Mouse (Mus musculus): ENCODE measurements at regions not wholly inside any gene's neighbourhood (a gene's known extent, or its start where the extent isn't known, plus 50 kb on each side); places are given as distances from the start of the nearest gene placed in this dataset.
"Not testable (repeated sequence)": the region's sequence is repeated elsewhere in the genome, so short reads cannot be mapped to it uniquely, and the experiment has no call there.

DNA sequence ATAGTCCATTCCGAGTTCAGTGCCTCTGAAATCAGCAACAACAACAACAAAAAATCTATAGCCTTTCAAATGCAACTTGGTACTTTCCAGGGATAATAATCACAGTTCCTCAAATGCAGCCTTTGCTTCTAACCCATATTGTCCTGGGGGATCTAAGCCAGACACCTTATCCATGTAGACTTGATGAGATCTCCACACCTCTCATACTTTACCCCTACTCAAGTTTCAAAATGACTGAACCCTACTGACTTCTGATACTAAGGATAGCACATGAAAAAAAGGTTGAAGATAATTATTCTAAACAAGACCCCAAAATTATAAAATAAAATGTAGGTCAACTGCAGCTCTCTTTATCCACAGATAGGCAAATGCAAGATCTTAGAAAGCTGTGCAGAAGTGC is 101.2 kb downstream of the A730009L09Rik start:
- H3K27ac ChIP-seq = no peak overlapping the region
- H3K4me1 ChIP-seq = no peaks in the 10 kb centered on the region; the same call in 1 of the 2 replicates
- H3K27me3 ChIP-seq (replicated peaks) = no peaks in the 10 kb centered on the region
- H3K9me3 ChIP-seq = no peaks in the 10 kb centered on the region
- no peak overlapping the region for H3K4me2 ChIP-seq
- ATAC-seq (replicated peaks) = no peak
- 67% methylated on average over 1 of the region's 1 CpGs for WGBS
- H3K9ac ChIP-seq = no peak overlapping the region
- H3K36me3 ChIP-seq (replicated peaks) = no peaks in the 10 kb centered on the region
- H3K4me3 ChIP-seq = no peak overlapping the region

DNA sequence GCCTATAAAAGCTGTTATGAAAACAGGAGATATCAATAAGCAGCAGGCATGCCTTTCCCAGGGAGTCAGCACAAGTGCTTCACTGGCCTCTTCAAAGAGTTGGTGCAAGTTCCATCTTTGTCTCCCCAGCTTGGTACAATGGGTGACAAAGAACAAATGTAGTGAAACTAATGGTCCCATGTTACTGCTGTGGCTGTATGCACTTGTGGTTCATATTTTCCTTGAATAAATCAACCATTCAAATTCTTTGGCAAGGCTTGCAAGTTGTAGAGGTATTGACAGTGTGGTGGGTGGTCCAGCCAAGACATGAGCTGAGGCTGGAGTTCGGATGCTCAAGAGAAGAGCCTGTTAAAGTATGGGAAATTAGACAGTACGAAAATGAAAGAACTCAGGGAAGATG is 103.5 kb downstream of the A730009L09Rik start:
- no peak for ATAC-seq (replicated peaks)
- Histone ChIP-seq H3K4me3 (no peak overlapping the region), H3K4me2 (no peak overlapping the region), H3K27me3 (replicated peaks) (no peaks in the 10 kb centered on the region), H3K9me3 (no peaks in the 10 kb centered on the region), H3K36me3 (replicated peaks) (no peaks in the 10 kb centered on the region), H3K4me1 (no peaks in the 10 kb centered on the region; the same call in 1 of the 2 replicates), H3K9ac (no peak overlapping the region), H3K27ac (no peak overlapping the region)
- 86% methylated on average over 2 of the region's 2 CpGs for WGBS

DNA sequence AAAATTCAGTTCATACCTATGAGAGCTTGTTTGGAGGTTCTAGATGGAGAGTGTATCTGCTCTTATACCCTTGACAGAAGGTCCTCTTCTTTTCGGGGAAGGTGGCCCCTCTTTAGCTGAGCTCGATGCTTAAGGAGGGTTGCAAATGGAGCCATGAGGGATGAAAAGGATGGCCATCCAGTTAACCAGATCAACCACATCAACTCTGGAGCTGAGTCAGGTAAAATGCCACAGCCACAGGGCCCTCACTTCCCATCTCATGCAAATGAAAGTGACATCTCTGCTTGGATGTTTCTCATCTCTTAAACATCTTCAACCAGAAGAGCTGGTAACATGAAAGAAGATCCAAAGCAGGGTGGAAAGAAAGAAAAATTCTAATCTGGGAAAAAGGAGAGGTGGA is 105.0 kb downstream of the A730009L09Rik start:
- no peak overlapping the region for H3K4me3 ChIP-seq
- H3K9ac ChIP-seq = no peak overlapping the region
- no peaks in the 10 kb centered on the region for H3K9me3 ChIP-seq
- no peaks in the 10 kb centered on the region for H3K27me3 ChIP-seq (replicated peaks)
- no peak overlapping the region for H3K4me2 ChIP-seq
- H3K4me1 ChIP-seq = no peaks in the 10 kb centered on the region; the same call in 1 of the 2 replicates
- 90% methylated on average over 2 of the region's 2 CpGs for WGBS
- H3K27ac ChIP-seq = no peak overlapping the region
- ATAC-seq (replicated peaks) = no peak
- H3K36me3 ChIP-seq (replicated peaks) = no peaks in the 10 kb centered on the region

DNA sequence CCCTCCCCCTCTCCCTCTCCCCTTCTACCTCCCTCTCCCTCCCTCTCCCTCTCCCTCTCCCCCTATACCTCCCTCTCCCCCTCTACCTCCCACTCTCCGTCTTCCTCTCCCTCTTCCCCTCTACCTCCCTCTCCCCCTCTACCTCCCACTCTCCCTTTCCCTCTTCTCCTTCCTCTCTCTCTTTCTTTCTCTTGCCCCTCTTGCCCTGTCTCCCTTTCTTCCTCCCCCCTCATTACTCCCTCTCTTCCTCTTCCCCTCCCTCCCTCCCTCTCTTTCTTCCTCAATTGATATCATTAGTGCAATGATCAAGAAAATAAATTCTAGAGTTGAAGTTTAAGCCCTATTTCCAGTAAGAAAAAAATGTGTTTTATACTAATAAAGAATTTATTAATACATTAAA is 105.9 kb downstream of the A730009L09Rik start:
- no CpG with 5 or more reads among the region's 1 CpGs for WGBS
- H3K4me2 ChIP-seq = no peak overlapping the region

DNA sequence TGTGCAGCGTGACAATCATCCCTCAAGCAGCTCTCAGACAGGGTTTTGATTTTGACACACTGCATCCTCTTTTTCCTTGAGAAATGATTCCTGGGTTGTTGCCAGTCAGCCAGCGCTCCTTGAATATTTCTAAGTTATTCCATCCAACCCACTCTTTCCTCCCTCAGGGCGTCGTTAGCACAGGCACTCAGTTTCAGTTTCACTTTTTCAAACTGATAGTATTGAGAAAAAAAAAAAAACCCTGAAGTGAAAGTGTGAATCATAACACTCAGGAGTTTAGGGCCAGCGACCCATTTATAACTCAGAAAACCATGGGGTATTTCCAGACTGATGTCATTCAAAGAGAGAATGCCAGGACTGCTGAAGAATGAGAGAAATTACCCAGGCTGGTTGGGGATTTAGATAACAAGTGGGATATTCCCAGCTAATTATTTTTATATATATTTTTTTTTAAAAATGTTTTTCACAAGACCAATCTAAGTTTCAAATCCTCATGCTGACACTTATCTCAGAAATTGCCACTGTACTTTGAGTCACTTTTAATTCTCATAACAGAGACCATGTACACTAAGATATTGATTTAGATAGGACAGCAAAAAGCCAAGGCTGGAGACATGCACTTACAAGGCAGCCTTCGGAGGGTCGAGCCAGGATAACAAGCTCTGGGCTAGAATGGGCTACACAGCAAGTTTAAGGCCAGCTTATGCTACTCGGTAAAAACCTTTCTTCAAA is 106.5 kb downstream of the A730009L09Rik start:
- 66% methylated on average over 8 of the region's 8 CpGs for WGBS
- Histone ChIP-seq H3K9ac (no peak overlapping the region), H3K4me2 (no peak overlapping the region)

More for the DNA sequence above, 105.9 kb downstream of the A730009L09Rik start:
- H3K9ac ChIP-seq = no peak overlapping the region
- no peak overlapping the region for H3K27ac ChIP-seq
- no peaks in the 10 kb centered on the region for H3K9me3 ChIP-seq
- no peaks in the 10 kb centered on the region for H3K36me3 ChIP-seq (replicated peaks)
- H3K4me1 ChIP-seq = no peaks in the 10 kb centered on the region; the same call in 1 of the 2 replicates
- no peak overlapping the region for H3K4me3 ChIP-seq
- H3K27me3 ChIP-seq (replicated peaks) = no peaks in the 10 kb centered on the region
- no peak for ATAC-seq (replicated peaks)

DNA sequence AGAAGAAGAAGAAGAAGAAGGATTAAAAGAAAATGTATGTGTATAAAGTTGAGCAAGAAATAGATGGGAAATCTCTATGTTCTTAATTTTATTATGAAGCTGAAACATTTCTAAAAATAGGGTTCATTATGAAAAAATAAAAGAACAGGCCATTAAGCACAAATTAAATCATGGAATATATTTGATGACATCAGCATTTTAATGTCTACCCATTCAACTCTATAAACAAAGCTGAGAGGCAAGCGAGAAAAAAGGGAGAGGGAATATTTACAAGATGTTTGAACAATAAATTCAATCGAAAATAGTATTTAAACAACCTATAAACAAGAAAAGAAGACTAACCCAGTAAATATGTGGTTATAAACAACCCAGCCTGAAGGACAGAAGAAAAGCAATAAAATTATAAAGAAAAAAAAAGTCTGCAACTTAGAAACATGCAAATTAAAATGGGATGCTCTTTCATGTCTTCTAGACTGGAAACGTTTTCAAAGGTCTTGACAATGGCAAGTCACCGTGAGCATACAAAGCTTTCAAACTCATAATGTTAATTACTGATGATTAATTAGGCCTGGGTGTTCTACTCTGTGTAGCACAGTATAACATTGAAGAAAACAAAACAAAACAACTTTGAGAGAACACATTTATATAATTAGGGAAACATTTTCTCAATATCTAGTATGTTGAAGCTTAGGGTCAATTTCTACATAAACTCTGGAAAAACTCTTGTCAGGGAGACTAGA is 108.6 kb downstream of the A730009L09Rik start:
- no peak overlapping the region for H3K9ac ChIP-seq
- no peaks in the 10 kb centered on the region for H3K9me3 ChIP-seq
- H3K4me2 ChIP-seq = no peak overlapping the region
- H3K27me3 ChIP-seq (replicated peaks) = no peaks in the 10 kb centered on the region
- no peaks in the 10 kb centered on the region for H3K36me3 ChIP-seq (replicated peaks)
- H3K4me1 ChIP-seq = no peaks in the 10 kb centered on the region; the same call in 1 of the 2 replicates
- 66% methylated on average over 4 of the region's 4 CpGs for WGBS
- H3K4me3 ChIP-seq = no peak overlapping the region
- no peak overlapping the region for H3K27ac ChIP-seq
- ATAC-seq (replicated peaks) = no peak

More for the DNA sequence above, 106.5 kb downstream of the A730009L09Rik start:
- Histone ChIP-seq H3K27me3 (replicated peaks) (no peaks in the 10 kb centered on the region), H3K27ac (peak overlapping the region; percentile 29; the same call in 1 of the 2 replicates), H3K4me3 (no peak overlapping the region), H3K36me3 (replicated peaks) (no peaks in the 10 kb centered on the region), H3K9me3 (no peaks in the 10 kb centered on the region), H3K4me1 (no peaks in the 10 kb centered on the region; the same call in 1 of the 2 replicates)
- ATAC-seq (replicated peaks) = peak; percentile 76

DNA sequence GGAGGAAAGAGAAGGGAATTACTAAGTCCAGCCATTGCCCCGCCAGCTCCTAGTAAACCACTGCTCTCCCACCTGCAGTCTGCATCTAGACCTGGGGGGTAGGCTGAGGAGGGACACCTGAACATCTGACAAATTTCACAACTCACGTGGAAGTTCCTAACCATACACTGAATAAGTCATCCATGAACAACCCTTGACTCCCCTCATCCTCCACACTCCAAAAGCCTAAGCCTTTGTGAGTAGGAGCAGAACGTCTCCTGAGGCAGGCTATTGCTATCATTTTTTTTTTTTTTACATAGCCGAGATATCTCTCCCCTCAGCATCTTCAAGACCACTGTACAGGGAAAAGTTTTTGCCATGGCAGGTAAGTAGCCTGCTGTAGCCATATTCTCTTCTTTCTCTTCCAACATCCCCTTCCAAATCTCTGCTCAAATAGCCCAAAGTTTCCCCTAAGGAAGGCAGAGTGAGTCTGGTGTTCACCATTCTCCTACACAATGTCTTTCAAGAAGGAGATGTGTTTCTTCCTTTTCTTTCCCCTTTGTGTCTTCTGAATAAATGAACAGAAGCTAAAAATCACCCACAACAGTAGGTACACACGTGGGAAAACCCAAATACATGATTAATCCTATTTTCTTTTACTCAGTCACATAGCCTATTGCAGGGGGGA is 109.7 kb downstream of the A730009L09Rik start:
- no peaks in the 10 kb centered on the region for H3K9me3 ChIP-seq
- H3K27ac ChIP-seq = no peak overlapping the region
- no peaks in the 10 kb centered on the region; the same call in 1 of the 2 replicates for H3K4me1 ChIP-seq
- no peak for ATAC-seq (replicated peaks)
- no peaks in the 10 kb centered on the region for H3K27me3 ChIP-seq (replicated peaks)
- no peaks in the 10 kb centered on the region for H3K36me3 ChIP-seq (replicated peaks)
- H3K4me2 ChIP-seq = no peak overlapping the region
- no peak overlapping the region for H3K4me3 ChIP-seq
- H3K9ac ChIP-seq = no peak overlapping the region
- 73% methylated on average over 5 of the region's 5 CpGs for WGBS

DNA sequence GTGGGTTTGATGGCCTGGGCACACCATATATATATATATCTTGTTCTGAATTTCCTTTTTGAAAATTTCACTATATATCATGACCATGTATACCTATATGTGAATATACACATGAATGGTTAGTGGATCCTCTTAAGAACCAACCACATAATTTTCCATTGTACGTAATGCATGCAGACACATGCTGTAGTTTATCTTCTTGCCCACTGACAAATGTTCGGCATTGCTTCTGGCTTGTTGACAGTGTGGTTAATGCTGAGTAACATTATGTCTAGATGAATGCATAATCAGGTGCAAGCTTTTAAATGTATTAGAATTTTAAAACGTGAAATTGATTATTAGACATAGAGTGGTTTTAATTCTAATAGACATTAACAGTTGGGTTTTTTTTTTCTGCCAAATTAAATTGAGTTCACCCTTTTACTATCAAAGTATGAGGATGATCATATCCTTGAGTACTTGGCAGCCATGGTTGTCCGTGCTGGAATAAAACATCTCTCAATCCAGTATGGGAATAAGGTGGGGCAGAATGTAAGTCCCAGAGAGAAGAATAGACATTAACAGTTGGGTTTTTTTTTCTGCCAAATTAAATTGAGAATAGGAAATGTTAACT is 110.3 kb downstream of the A730009L09Rik start:
- Histone ChIP-seq H3K27me3 (replicated peaks) (no peaks in the 10 kb centered on the region), H3K36me3 (replicated peaks) (no peaks in the 10 kb centered on the region), H3K27ac (no peak overlapping the region), H3K4me2 (no peak overlapping the region), H3K4me3 (no peak overlapping the region), H3K9me3 (no peaks in the 10 kb centered on the region), H3K9ac (no peak overlapping the region), H3K4me1 (no peaks in the 10 kb centered on the region; the same call in 1 of the 2 replicates)
- no peak for ATAC-seq (replicated peaks)
- 92% methylated on average over 4 of the region's 4 CpGs for WGBS

DNA sequence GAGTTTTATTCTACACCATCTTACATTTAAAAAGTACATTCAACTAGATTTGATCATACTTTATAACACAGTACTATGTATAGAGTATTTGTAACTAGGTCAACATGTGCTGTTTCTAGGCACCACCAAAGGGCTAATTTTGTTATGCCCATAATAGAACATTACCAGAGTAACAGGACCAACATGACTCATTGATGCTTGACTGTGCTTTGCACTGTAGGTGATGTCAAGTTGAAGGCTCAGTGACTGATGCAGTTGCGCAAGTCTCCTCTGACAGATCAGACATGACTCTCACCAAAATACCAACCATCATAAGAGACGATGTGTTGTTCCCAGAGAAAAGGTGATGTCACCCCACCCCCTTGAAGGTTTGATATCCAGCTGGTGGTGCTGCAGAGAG is 108.5 kb downstream of the Mrpl39 start:
- Histone ChIP-seq H3K4me1 (no peaks in the 10 kb centered on the region), H3K27ac (no peak overlapping the region), H3K36me3 (replicated peaks) (no peaks in the 10 kb centered on the region), H3K9ac (no peak overlapping the region), H3K4me2 (no peak overlapping the region), H3K9me3 (no peaks in the 10 kb centered on the region), H3K4me3 (no peak overlapping the region), H3K27me3 (replicated peaks) (no peaks in the 10 kb centered on the region)
- 97% methylated on average over 2 of the region's 2 CpGs for WGBS
- no peak for ATAC-seq (replicated peaks)

DNA sequence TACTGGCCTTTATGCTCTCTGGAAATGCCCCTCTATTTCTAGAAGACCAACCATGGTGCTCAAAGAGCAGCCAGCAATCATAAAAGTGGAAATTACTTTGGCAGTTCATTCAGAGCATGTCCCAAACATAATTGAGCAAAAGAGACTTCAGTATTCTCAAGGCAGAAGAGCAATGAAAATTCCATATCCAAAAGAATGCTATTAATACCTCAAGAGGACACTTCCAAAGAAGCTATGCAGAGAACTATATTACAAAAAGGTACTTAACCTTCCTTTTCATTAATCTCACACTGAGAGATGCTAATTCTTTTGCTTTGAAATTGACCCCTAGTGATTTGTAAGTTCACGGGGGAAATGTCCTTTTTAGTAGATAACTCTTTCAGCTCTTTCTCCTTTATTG is 105.7 kb downstream of the Mrpl39 start:
- no peaks in the 10 kb centered on the region for H3K36me3 ChIP-seq (replicated peaks)
- no peak overlapping the region for H3K4me2 ChIP-seq
- no peak overlapping the region for H3K4me3 ChIP-seq
- no peaks in the 10 kb centered on the region for H3K4me1 ChIP-seq
- ATAC-seq (replicated peaks) = no peak
- no peak overlapping the region for H3K9ac ChIP-seq
- no peaks in the 10 kb centered on the region for H3K27me3 ChIP-seq (replicated peaks)
- no peak overlapping the region for H3K27ac ChIP-seq
- H3K9me3 ChIP-seq = no peaks in the 10 kb centered on the region
- WGBS = 31% methylated on average over 1 of the region's 1 CpGs

DNA sequence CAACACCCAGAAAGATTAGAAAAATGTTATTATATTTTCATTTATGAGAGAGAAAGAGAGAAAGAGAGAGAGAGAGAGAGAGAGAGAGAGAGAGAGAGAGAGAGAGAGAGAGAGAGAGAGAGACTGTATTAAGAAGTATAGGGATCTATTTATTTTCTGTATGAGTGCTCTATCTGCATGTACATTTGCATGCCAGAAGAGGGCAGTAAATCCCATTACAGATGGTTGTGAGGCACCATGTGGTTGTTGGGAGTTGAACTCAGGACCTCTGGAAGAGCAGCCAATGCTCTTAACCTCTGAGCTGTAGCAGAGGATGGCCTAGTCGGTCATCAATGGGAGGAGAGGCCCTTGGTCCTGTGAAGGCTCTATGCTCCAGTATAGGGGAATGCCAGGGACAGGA is 91.1 kb downstream of the Mrpl39 start:
- H3K4me3 ChIP-seq; H3K4me1 ChIP-seq; H3K36me3 ChIP-seq (replicated peaks); H3K9ac ChIP-seq; ATAC-seq (replicated peaks); H3K27ac ChIP-seq; H3K9me3 ChIP-seq; H3K4me2 ChIP-seq; H3K27me3 ChIP-seq (replicated peaks): not testable (repeated sequence)
- 88% methylated on average over 1 of the region's 1 CpGs for WGBS

DNA sequence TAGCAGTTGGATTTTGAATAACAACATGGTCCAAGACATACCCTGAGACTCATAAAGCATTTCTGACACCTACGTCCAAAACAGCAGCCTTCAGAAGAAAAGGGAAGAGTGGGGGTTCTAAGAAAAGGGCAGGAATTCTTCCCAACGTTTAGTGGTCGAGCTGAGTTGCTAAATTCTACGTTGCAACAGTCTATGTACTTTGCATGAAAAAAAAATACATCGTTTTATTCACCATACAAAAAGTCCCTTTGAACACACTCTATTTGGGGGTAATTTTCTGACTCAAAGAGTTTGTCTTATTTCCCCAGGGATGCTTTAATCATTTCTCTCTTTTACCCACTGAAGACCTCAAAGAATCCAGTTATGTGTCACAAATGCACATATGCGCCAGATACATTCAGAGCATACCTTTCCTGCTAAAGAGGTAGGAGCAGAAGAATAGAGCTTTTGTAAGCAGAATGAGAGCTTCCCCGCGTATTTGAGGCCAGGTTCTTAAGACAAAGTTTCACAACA is 89.3 kb downstream of the Mrpl39 start:
- H3K4me2 ChIP-seq = no peak overlapping the region
- no peaks in the 10 kb centered on the region for H3K27me3 ChIP-seq (replicated peaks)
- H3K4me1 ChIP-seq = no peaks in the 10 kb centered on the region
- H3K9ac ChIP-seq = no peak overlapping the region
- no peaks in the 10 kb centered on the region for H3K9me3 ChIP-seq
- H3K4me3 ChIP-seq = no peak overlapping the region
- no peaks in the 10 kb centered on the region for H3K36me3 ChIP-seq (replicated peaks)
- 52% methylated on average over 8 of the region's 8 CpGs for WGBS
- no peak overlapping the region for H3K27ac ChIP-seq
- ATAC-seq (replicated peaks) = no peak

All from midbrain, embryonic 15.5 days (tissue).